Mouse (Mus musculus) brain, embryonic 14.5 days (tissue): ENCODE measurements around the gene Wnt2b.

Experiments
- CTCF ChIP-seq: fragments of 200-500 bp; IDR thresholded peaks from 2 replicates; pipeline ENCODE4 v1.5.1; 2012; ENCODE audit warnings: inconsistent platforms, mild to moderate bottlenecking, moderate library complexity, borderline replicate concordance; ENCODE audit not compliant: insufficient read depth, insufficient read length; ENCODE audit errors: extremely low read depth
- POLR2A ChIP-seq: fragments of 200-500 bp; IDR thresholded peaks from 2 replicates; pipeline ENCODE4 v1.6.1; 2012; ENCODE audit warnings: mild to moderate bottlenecking, inconsistent platforms, borderline replicate concordance; ENCODE audit not compliant: poor library complexity, insufficient read depth, insufficient read length, severe bottlenecking; ENCODE audit errors: extremely low read depth

DNA sequence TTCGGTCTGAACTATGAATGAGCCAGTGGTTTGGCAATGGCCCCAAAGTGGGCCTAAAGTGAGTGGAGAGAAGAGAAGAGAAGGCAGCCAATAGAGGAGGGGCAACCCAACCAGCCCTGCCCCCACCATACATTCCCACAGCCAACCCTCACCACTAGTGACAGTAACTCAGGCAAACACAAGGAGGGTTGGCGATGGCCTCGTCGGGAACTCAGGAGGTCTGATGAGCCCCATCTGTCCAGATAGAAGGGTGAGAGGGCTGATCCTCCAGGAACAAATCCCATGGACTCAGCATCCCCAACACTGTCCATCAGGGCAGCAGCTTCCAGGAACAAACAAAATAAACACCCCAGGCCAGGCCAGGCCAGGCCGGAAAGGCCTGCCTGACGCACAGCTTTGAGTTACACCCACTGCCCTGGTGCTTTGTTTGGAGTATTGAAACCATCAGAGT, 5.6 kb downstream of the Wnt2b start:
- no peak for TF ChIP-seq POLR2A
- TF ChIP-seq CTCF: no peak
